9 mouse cellular contexts compared by ENCODE assay signal in genomic region chr15:12091781-12092458, GRCm38 (mm10). TPM values are rescaled to one million over a fixed set of nuclear protein-coding genes. Genes with fewer than 3 reads are reported as not detected.
DNase-seq lines count a peak whose midpoint lies in the region; ATAC-seq and TF ChIP-seq lines count a peak whose summit lies in the region.
"Had no signal": no experiment of that assay in that cellular context is flagged by ENCODE, and none has a peak within 500 bp of the region (broad histone marks: within the 10 kb centered on the region; RNA-seq: fewer than 3 reads in every experiment).

No protein-coding gene starts in this region.

- no peak overlapping the region for H3K4me2 ChIP-seq in heart, embryonic 12.5 days
- H3K4me2 ChIP-seq: embryonic facial prominence, embryonic 15.5 days had no signal

- H3K36me3 ChIP-seq in heart, adult 2 months (ENCODE audit: control insufficient read depth, insufficient read depth, low read length), result no peaks in the 10 kb centered on the region
- H3K36me3 ChIP-seq in heart, embryonic 12.5 days, result 0 out of 2 replicates have a peak, but pooled peaks cover 3% of the 10 kb centered on the region
- H3K36me3 ChIP-seq: embryonic facial prominence, embryonic 15.5 days had no signal

- H3K27me3 ChIP-seq in heart, adult 2 months (ENCODE audit: control insufficient read depth, insufficient read depth, low read length), result no peaks in the 10 kb centered on the region
- H3K27me3 ChIP-seq in heart, embryonic 12.5 days (replicated peaks), result no peaks in the 10 kb centered on the region
- H3K27me3 ChIP-seq: embryonic facial prominence, embryonic 15.5 days had no signal

- H3K9me3 ChIP-seq in heart, embryonic 12.5 days (replicated peaks), result peaks cover 10% of the 10 kb centered on the region
- H3K9me3 ChIP-seq: embryonic facial prominence, embryonic 15.5 days had no signal

- H3K9ac ChIP-seq in heart, adult 2 months (ENCODE audit: low read depth, low read length), result no peak overlapping the region
- H3K9ac ChIP-seq in heart, embryonic 12.5 days, result no peak overlapping the region
- H3K9ac ChIP-seq: embryonic facial prominence, embryonic 15.5 days had no signal

- TF ChIP-seq POLR2A in heart, adult 2 months (IDR thresholded peaks at IDR 0.05; ENCODE audit: insufficient read depth, low read depth, low read length), result no peak

- peak; percentile 96 for TF ChIP-seq CTCF in heart, adult 2 months (IDR thresholded peaks at IDR 0.05)

- intact Hi-C loops in heart, adult 2 months (cut with DNase I), result loop anchor here (1.0 kb wide), 1 partner anchor 176 kb away; no protein-coding TSS in a partner anchor
- intact Hi-C loops in heart, postnatal 36 days (cut with DNase I), result loop anchor here (5.0 kb wide), 1 partner anchor 175 kb away; no protein-coding TSS in a partner anchor

- no peak overlapping the region for H3K4me3 ChIP-seq in heart, adult 2 months
- no peak overlapping the region for H3K4me3 ChIP-seq in heart, embryonic 12.5 days
- H3K4me3 ChIP-seq: embryonic facial prominence, embryonic 15.5 days had no signal

- 58% methylated on average over 10 of the region's 10 CpGs for WGBS in heart, adult 2 months
- 55% methylated on average over 10 of the region's 10 CpGs for WGBS in heart, embryonic 12.5 days

- ATAC-seq in heart, embryonic 12.5 days (ENCODE audit: insufficient number of reproducible peaks, low FRiP score), result no peak
- peak; percentile 84 for ATAC-seq in megakaryocyte-erythroid progenitor cell, adult 5-6 weeks (replicated peaks; ENCODE audit: low FRiP score, low TSS enrichment, poor library complexity, severe bottlenecking)

- H3K27ac ChIP-seq in heart, adult 2 months, result no peak overlapping the region
- no peak overlapping the region for H3K27ac ChIP-seq in heart, embryonic 12.5 days (ENCODE audit: poor library complexity, severe bottlenecking)
- H3K27ac ChIP-seq: embryonic facial prominence, embryonic 15.5 days had no signal

- TF ChIP-seq EP300 in heart, adult 2 months (IDR thresholded peaks at IDR 0.05; ENCODE audit: insufficient read depth, low read depth, low read length), result no peak

- H3K79me2 ChIP-seq in heart, adult 2 months (replicated peaks; ENCODE audit: control insufficient read depth, insufficient read depth, low read length), result no peaks in the 10 kb centered on the region

- no peaks in the 10 kb centered on the region for H3K4me1 ChIP-seq in heart, adult 2 months (ENCODE audit: control insufficient read depth, insufficient read depth, low read length)
- H3K4me1 ChIP-seq in heart, embryonic 12.5 days (replicated peaks), result no peaks in the 10 kb centered on the region
- H3K4me1 ChIP-seq: embryonic facial prominence, embryonic 15.5 days had no signal

- peak; percentile 38 to 56 for DNase-seq in heart, adult 2 months
- peak; percentile 45 for DNase-seq in ovary, postnatal 14 days (ENCODE audit: low spot score)
- no peak for DNase-seq in ovary, adult 18-20 months (ENCODE audit: low spot score)
- DNase-seq in adrenal gland, postnatal 10 days, result peak; percentile 75
- DNase-seq in heart, postnatal 36 days, result peak; percentile 61 to 73
- peak; percentile 42 to 64 for DNase-seq in thymus, postnatal 36 days

RNA-seq across cellular contexts. Expression of gene Zfr, which starts 25.7 kb away (rescaled TPM):
- 10 to 100 TPM; 76.8 to 79.8 TPM for total RNA-seq in heart, adult 2 months (2021)
- polyA plus RNA-seq in heart, adult 2 months (2012; rRNA removed), result 77.8 and 93.2 TPM in 2 replicates
- 105 and 108 TPM in 2 replicates for polyA plus RNA-seq in heart, embryonic 12.5 days (2016; fragmentation: Nextera tagmentation; extraction: Ambion mirVana)
- 100 to 1,000 TPM; 111 to 130 TPM for total RNA-seq in adrenal gland, postnatal 10 days (2021)
- total RNA-seq in heart, postnatal 36 days (2021), result 10 to 100 TPM; 73.9 to 84.0 TPM
- 100 and 123 TPM in 2 replicates for total RNA-seq in megakaryocyte-erythroid progenitor cell, adult 5-6 weeks (2014; fragmentation: Nextera tagmentation)
- total RNA-seq in megakaryocyte-erythroid progenitor cell, adult 5-6 weeks (2017), result 61.9 and 71.9 TPM in 2 replicates
